Mouse (Mus musculus) liver, embryonic 13.5 days (tissue): ENCODE measurements at regions not wholly inside any gene's neighbourhood (a gene's known extent, or its start where the extent isn't known, plus 50 kb on each side); places are given as distances from the start of the nearest gene placed in this dataset.

ENCODE experiments used
- ATAC-seq: fragments of 200-750 bp; cut with Nextera tagmentation; 2 replicates; pipeline ENCODE4 v1.8.0; 2017; ENCODE audit warnings: low read depth, mild to moderate bottlenecking, moderate number of reproducible peaks, moderate library complexity
- DNase-seq: peaks from one replicate; pipeline ENCODE4 v3.0.0; 2022
- H3K27ac ChIP-seq: fragments of 300-500 bp; sonication (generic); 2 replicates; pipeline ENCODE4 v1.5.1; 2015; ENCODE audit warnings: moderate library complexity, mild to moderate bottlenecking, inconsistent platforms
- H3K27me3 ChIP-seq: fragments of 300-500 bp; sonication (generic); 2 replicates; pipeline ENCODE4 v1.6.1; 2015; ENCODE audit warnings: mild to moderate bottlenecking, inconsistent platforms
- H3K36me3 ChIP-seq: fragments of 300-500 bp; sonication (generic); 2 replicates; pipeline ENCODE4 v1.6.1; 2015; ENCODE audit warnings: mild to moderate bottlenecking, inconsistent platforms
- H3K4me1 ChIP-seq: fragments of 300-500 bp; sonication (generic); replicated peaks from 2 replicates; pipeline ENCODE4 v1.6.1; 2015; ENCODE audit warnings: inconsistent platforms
- H3K4me2 ChIP-seq: fragments of 300-500 bp; sonication (generic); 2 replicates; pipeline ENCODE4 v1.6.1; 2015; ENCODE audit warnings: inconsistent platforms, mild to moderate bottlenecking, moderate library complexity
- H3K4me3 ChIP-seq: fragments of 300-500 bp; sonication (generic); replicated peaks from 2 replicates; pipeline ENCODE4 v1.5.1; 2015; ENCODE audit warnings: mild to moderate bottlenecking, inconsistent platforms
- H3K9ac ChIP-seq: fragments of 300-500 bp; sonication (generic); 2 replicates; pipeline ENCODE4 v1.6.1; 2015; ENCODE audit warnings: mild to moderate bottlenecking, inconsistent platforms
- H3K9me3 ChIP-seq: fragments of 300-500 bp; sonication (generic); replicated peaks from 2 replicates; pipeline ENCODE4 v1.6.1; 2016; ENCODE audit warnings: inconsistent platforms
- WGBS: fragments of 180-500 bp; shearing (Covaris S2); methylation state at CpG from one replicate; pipeline ENCODE4 v1.1.7; 2015; ENCODE audit not compliant: insufficient replicate concordance; 5-methylcytosine and 5-hydroxymethylcytosine counted together

- no peak overlapping the region for H3K4me3 ChIP-seq
- no peak overlapping the region for H3K27ac ChIP-seq
- no peaks in the 10 kb centered on the region for H3K36me3 ChIP-seq
- DNase-seq (no peak), ATAC-seq (no peak)
- no peak overlapping the region for H3K9ac ChIP-seq
- H3K27me3 ChIP-seq: no peaks in the 10 kb centered on the region
- no peaks in the 10 kb centered on the region for H3K9me3 ChIP-seq
- 29% methylated on average over 7 of the region's 7 CpGs for WGBS
- H3K4me2 ChIP-seq: no peak overlapping the region
- H3K4me1 ChIP-seq: no peaks in the 10 kb centered on the region
Observed at GRCm38 (mm10) chr2:159163985-159164384, 369.4 kb downstream of the Dhx35 start.

GRCm38 (mm10) chr2:159168553-159169064 lies 374.0 kb downstream of the Dhx35 start:
- no peaks in the 10 kb centered on the region for H3K36me3 ChIP-seq
- no peaks in the 10 kb centered on the region for H3K4me1 ChIP-seq
- H3K9ac ChIP-seq: no peak overlapping the region
- H3K27ac ChIP-seq: no peak overlapping the region
- WGBS: 35% methylated on average over 7 of the region's 7 CpGs
- H3K9me3 ChIP-seq: no peaks in the 10 kb centered on the region
- no peak overlapping the region for H3K4me3 ChIP-seq
- no peaks in the 10 kb centered on the region for H3K27me3 ChIP-seq
- no peak overlapping the region for H3K4me2 ChIP-seq
- DNase-seq (no peak), ATAC-seq (no peak)

- DNase-seq (no peak), ATAC-seq (no peak)
- no peaks in the 10 kb centered on the region for H3K4me1 ChIP-seq
- H3K9ac ChIP-seq: no peak overlapping the region
- no peak overlapping the region for H3K27ac ChIP-seq
- H3K36me3 ChIP-seq: no peaks in the 10 kb centered on the region
- WGBS: 24% methylated on average over 7 of the region's 7 CpGs
- H3K4me3 ChIP-seq: no peak overlapping the region
- H3K9me3 ChIP-seq: no peaks in the 10 kb centered on the region
- no peaks in the 10 kb centered on the region for H3K27me3 ChIP-seq
- H3K4me2 ChIP-seq: no peak overlapping the region
Observed at GRCm38 (mm10) chr2:159196156-159196555, 401.5 kb downstream of the Dhx35 start.

- no peak for DNase-seq
- WGBS: 61% methylated on average over 2 of the region's 2 CpGs
- Histone ChIP-seq H3K9me3 (0 out of 2 replicates have a peak, but pooled peaks cover 3% of the 10 kb centered on the region), H3K36me3 (no peaks in the 10 kb centered on the region), H3K27me3 (no peaks in the 10 kb centered on the region), H3K4me2 (no peak overlapping the region), H3K27ac (no peak overlapping the region), H3K9ac (no peak overlapping the region), H3K4me3 (no peak overlapping the region), H3K4me1 (no peaks in the 10 kb centered on the region)
- no peak for ATAC-seq
Observed at GRCm38 (mm10) chr2:159232266-159232665, 437.7 kb downstream of the Dhx35 start.

- Histone ChIP-seq H3K4me3 (no peak overlapping the region), H3K9ac (no peak overlapping the region), H3K4me1 (no peaks in the 10 kb centered on the region), H3K36me3 (no peaks in the 10 kb centered on the region), H3K4me2 (no peak overlapping the region), H3K27ac (no peak overlapping the region), H3K9me3 (no peaks in the 10 kb centered on the region), H3K27me3 (no peaks in the 10 kb centered on the region)
- WGBS: 23% methylated on average over 6 of the region's 6 CpGs
- DNase-seq (no peak), ATAC-seq (no peak)
Observed at GRCm38 (mm10) chr2:159235000-159235399, 440.4 kb downstream of the Dhx35 start.

GRCm38 (mm10) chr2:159250065-159250464 lies 455.5 kb downstream of the Dhx35 start:
- Histone ChIP-seq H3K9ac (no peak overlapping the region), H3K9me3 (no peaks in the 10 kb centered on the region), H3K4me3 (no peak overlapping the region), H3K4me2 (no peak overlapping the region), H3K27me3 (no peaks in the 10 kb centered on the region), H3K36me3 (no peaks in the 10 kb centered on the region), H3K4me1 (no peaks in the 10 kb centered on the region), H3K27ac (no peak overlapping the region)
- 73% methylated on average over 6 of the region's 6 CpGs for WGBS
- ATAC-seq (no peak), DNase-seq (no peak)

GRCm38 (mm10) chr2:159250993-159251665 lies 456.5 kb downstream of the Dhx35 start:
- Histone ChIP-seq H3K36me3 (no peaks in the 10 kb centered on the region), H3K4me2 (no peak overlapping the region), H3K9me3 (no peaks in the 10 kb centered on the region), H3K27ac (no peak overlapping the region), H3K4me3 (no peak overlapping the region), H3K9ac (no peak overlapping the region), H3K4me1 (no peaks in the 10 kb centered on the region), H3K27me3 (no peaks in the 10 kb centered on the region)
- ATAC-seq: no peak
- WGBS: 62% methylated on average over 6 of the region's 6 CpGs
- DNase-seq: no peak

GRCm38 (mm10) chr2:159270221-159271080 lies 475.8 kb downstream of the Dhx35 start:
- Histone ChIP-seq H3K27me3 (no peaks in the 10 kb centered on the region), H3K9me3 (no peaks in the 10 kb centered on the region), H3K9ac (no peak overlapping the region), H3K4me2 (no peak overlapping the region), H3K36me3 (no peaks in the 10 kb centered on the region), H3K4me3 (no peak overlapping the region), H3K27ac (no peak overlapping the region), H3K4me1 (no peaks in the 10 kb centered on the region)
- no peak for ATAC-seq
- DNase-seq: no peak
- 63% methylated on average over 10 of the region's 10 CpGs for WGBS

- H3K4me2 ChIP-seq: no peak overlapping the region
- H3K36me3 ChIP-seq: no peaks in the 10 kb centered on the region
- no peak overlapping the region for H3K27ac ChIP-seq
- WGBS: 26% methylated on average over 2 of the region's 2 CpGs
- no peaks in the 10 kb centered on the region for H3K4me1 ChIP-seq
- H3K4me3 ChIP-seq: no peak overlapping the region
- ATAC-seq (no peak), DNase-seq (no peak)
- H3K9ac ChIP-seq: no peak overlapping the region
- H3K9me3 ChIP-seq: no peaks in the 10 kb centered on the region
- no peaks in the 10 kb centered on the region for H3K27me3 ChIP-seq
Observed at GRCm38 (mm10) chr2:159278896-159279295, 484.3 kb downstream of the Dhx35 start.

- no peaks in the 10 kb centered on the region for H3K36me3 ChIP-seq
- H3K9me3 ChIP-seq: no peaks in the 10 kb centered on the region
- H3K27ac ChIP-seq: no peak overlapping the region
- 61% methylated on average over 8 of the region's 8 CpGs for WGBS
- ATAC-seq (no peak), DNase-seq (no peak)
- no peak overlapping the region for H3K4me2 ChIP-seq
- H3K4me1 ChIP-seq: no peaks in the 10 kb centered on the region
- no peak overlapping the region for H3K4me3 ChIP-seq
- no peaks in the 10 kb centered on the region for H3K27me3 ChIP-seq
- no peak overlapping the region for H3K9ac ChIP-seq
Observed at GRCm38 (mm10) chr2:159281558-159282320, 487.1 kb downstream of the Dhx35 start.

- H3K4me1 ChIP-seq: no peaks in the 10 kb centered on the region
- no peak overlapping the region for H3K9ac ChIP-seq
Observed at GRCm38 (mm10) chr2:159284100-159284499, 489.5 kb downstream of the Dhx35 start.

More at GRCm38 (mm10) chr2:159284100-159284499, 489.5 kb downstream of the Dhx35 start:
- 67% methylated on average over 5 of the region's 5 CpGs for WGBS
- Histone ChIP-seq H3K4me3 (no peak overlapping the region), H3K4me2 (no peak overlapping the region), H3K27ac (no peak overlapping the region), H3K27me3 (no peaks in the 10 kb centered on the region), H3K36me3 (no peaks in the 10 kb centered on the region), H3K9me3 (no peaks in the 10 kb centered on the region)
- ATAC-seq (no peak), DNase-seq (no peak)
